Mouse (Mus musculus) heart, postnatal 14 days (tissue): ENCODE results near the gene Spata31d1d. TPM values are rescaled to one million over a fixed set of nuclear protein-coding genes. Genes with fewer than 3 reads are reported as not detected.
"Not testable (repeated sequence)": the region's sequence is repeated elsewhere in the genome, so short reads cannot be mapped to it uniquely, and the experiment has no call there.

Source experiments
- DNase-seq, 2 experiments: peaks; one replicate each; pipeline ENCODE4 v3.0.0; 2021 to 2022
- intact Hi-C: fragments of 180-260 bp; cut with DNase I; formaldehyde crosslinking; loops from one replicate; pipeline ENCODE4 v1.15.1; 2025
- long read RNA-seq, 2 experiments: library from polyadenylated mRNA; stranded (forward); transcript quantifications; one replicate each; pipeline ENCODE4 v2.0.0; 2021
- total RNA-seq, 2 experiments: library from RNA; stranded (reverse); gene quantifications; 2 replicates each; pipeline ENCODE4 v1.2.3; 2021

Spata31d1d gene
- total RNA-seq = not detected
- long read RNA-seq, experiment 1 = 0 reads
- long read RNA-seq, experiment 2 = 0 reads

DNA sequence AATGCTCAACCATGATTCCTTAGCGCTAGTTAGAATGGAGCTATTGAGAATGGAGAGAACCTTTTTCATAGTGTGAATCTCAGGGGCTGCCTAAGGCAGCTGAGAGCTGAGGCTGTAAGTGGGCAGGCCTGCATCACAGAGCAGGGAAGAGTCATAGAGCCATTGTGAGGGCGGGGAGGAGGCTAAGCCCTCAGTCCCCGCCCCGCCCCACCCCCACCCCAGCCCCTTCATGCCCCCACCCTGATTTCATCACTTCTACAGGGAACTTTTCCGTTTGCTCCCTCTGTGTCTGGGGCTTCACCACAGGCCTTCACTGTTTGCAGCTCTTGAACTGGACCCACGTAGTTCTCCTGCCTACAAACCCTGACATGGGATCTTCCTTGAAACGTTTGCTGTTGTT lies at the start of gene Spata31d1d:
Gene Spata31d1d, minus strand, starts transcription at position 101 of the 400 bp plus-strand sequence.
- intact Hi-C loops = no loop called here
- no peak for DNase-seq

DNA sequence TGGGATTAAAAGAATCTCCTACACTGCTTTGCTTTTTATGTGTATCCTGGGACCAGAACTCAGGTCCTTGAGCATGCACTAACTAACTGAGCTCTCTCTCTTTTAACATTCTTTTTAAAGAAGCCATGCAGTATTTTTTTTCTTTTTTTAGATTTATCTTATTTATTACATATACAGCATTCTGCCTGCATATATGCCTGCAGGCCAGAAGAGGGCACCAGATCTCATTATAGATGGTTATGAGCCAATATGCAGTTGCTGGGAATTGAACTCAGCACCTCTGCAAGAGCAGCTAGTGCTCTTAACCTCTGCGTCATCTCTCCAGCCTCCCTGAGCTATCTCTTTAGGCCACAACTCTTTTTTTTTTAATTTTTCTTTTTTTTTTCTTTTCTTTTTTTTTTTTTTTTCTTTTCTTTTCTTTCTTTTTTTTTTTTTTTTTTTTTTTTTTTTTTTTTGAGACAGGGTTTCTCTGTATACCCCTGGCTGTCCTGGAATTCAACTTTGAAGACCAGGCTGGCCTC lies 48.3 kb upstream of the Spata31d1d start:
- DNase-seq, intact Hi-C loops: not testable (repeated sequence)

DNA sequence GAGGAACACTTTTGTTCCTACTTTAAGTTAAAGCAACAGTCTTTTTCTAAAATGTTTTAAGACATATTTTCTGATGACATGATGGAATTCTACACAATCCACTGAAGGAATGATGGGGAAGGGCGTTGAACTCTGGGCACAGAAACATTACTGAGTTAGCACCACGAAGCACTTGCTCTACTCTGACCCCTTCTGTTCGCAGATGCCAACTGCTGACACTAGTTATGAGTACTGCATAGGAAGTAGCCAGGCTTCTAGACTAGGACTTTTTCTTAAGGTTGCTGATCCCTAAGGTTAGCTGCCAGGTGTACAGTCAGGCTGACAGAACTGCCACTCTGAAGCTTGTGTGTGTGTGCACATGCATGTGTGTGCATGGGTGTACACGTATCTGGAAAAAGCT lies 47.7 kb upstream of the Spata31d1d start:
- no peak for DNase-seq
- intact Hi-C loops = no loop called here

DNA sequence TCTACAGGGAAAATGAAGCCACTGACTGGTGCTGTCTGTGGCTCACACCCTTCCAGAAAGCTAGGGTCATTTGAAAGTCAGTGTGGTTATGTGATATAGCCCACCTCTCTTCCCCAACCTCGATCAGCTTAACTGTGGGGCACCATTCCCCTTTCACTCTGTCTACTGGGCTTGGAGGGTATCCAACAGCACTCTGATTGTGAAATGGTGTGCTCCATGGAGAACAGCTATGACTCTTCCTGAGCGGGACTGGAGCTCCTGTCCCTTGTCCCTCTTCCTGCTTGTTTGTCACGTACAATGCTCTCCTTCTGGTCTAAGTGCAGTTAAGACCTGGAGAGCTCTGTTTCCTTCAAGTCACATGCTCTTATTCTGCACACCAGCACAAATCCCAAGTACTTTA lies 43.6 kb upstream of the Spata31d1d start:
- intact Hi-C loops = no loop called here
- no peak for DNase-seq

DNA sequence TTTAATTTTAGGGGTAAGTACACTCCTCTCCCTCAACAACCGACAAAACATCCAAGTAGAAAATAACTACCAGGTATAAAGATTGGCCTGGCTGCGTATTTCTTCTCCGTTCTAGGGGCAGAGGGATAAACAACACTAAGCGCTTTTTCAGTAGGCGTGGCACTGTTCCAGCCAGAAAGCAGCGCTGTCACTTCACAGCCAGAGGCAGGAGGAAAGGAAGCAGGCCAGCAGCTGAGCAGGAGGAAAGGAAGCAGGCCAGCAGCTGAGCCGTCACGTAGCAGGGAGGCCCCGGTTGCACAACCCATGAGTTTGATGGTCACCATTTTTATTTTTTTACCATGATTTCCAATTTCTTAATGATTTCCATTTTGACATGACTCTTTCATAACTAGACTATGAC lies 39.7 kb upstream of the Spata31d1d start:
- peak; percentile 84 to 87 for DNase-seq
- intact Hi-C loops = no loop called here

DNA sequence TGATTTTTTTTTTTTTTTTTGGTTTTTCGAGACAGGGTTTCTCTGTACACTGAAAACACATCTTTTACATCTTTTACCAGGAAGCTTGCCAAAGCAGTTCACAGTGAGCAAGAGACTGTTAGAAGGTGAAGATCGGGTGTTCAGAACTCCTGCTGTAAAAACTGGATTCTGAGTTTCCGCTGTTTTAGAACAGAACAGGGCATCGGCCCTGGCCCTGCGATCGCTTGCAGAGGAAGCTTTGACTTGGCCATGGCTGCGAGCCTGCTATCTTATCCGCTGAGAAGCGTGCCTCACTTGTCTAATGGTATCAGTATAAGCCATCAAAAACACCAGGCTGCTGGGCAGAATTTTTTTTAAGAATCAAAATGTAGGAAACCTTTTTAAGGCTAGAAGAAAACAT lies 39.3 kb upstream of the Spata31d1d start:
- DNase-seq = peak in 1 of 2 experiments; percentile 15
- intact Hi-C loops = no loop called here

DNA sequence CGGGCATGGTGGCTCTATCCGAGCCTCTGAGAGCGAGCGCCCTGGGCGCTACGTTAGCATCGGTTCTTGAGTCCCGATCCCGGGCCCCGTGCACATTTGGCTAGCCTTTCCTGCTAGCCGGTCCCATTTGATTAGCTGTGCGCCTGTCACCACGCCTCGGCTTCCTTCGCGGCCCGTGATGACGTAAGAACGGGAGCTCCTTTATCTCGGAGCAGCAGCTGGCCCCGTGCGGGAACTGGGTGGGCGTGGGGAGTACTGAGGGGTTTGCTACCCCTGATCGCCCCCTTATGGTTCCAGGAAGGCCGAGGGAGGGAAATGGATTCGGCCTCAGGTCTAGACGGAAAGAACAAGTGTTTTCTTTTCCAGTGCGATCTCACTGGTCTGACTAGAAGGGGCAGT lies 38.6 kb upstream of the Spata31d1d start:
- DNase-seq = peak; percentile 80 to 84
- intact Hi-C loops = no loop called here

DNA sequence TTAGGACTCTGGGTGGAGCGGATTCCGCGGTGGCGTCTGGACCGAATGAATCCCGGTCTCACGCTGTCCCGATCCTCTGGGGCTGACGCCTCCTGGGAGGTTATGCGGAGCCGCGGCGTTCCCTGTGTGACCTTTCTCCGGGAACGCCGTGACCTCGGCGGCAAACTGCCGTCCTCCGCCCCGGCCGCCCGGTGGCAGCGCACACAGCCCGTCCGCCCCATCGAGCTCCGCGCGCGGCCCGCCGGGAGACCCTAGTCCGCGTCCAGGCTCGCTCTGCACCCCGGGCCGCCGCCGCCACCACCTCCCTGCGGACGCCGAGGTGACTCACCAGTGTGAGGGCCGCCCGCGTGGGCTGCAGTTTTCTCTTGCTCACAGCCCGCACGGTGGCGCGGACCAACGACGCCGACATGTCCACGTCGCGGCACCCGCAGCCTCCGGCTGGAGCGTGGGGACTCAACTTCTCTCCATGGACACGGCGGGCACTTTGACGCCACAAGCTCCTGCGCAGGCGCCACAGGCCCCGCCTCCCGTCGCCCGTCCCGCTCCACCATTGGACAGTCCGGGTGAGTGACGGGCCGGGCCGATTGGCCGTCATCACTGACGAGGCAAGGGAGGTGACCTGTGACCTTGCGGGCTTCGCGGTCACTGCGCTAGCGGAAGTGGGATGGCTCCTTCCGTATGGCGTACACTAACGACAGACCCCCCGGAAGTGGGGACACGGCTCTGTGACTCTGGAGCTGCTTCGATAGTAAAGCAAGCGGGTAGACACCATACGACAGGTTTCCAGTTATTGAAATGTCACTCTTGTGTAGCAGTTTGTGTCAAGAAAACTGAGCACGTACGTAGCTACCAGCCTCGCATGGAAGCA lies 38.0 kb upstream of the Spata31d1d start, which contains the start of gene Isca1:
Gene Isca1, minus strand, starts transcription at position 515 of the 868 bp plus-strand sequence.
- intact Hi-C loops = no loop called here

DNA sequence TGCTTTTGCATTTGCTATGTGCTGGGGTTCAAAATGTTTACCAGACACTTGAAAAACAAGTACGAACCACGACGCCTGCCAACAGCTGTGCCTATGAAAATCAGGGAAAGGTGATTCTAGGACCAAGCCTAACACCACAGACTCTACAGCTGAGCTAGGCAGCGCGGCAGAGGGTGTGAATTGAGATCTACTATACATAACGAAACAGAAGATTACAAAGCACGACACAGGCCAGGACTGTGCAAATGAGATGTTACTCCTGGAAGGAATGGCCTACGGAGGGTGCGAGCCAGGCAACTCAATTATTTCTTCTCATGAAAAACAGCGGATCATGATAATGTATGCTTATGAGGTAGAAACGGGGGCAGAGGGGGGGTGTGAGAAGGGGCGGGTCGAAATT lies 37.0 kb upstream of the Spata31d1d start:
- peak in 1 of 2 experiments; percentile 13 for DNase-seq
- intact Hi-C loops = no loop called here

More for the DNA sequence above, 38.0 kb upstream of the Spata31d1d start, which contains the start of gene Isca1:
- peak; percentile 99 to 100 for DNase-seq

DNA sequence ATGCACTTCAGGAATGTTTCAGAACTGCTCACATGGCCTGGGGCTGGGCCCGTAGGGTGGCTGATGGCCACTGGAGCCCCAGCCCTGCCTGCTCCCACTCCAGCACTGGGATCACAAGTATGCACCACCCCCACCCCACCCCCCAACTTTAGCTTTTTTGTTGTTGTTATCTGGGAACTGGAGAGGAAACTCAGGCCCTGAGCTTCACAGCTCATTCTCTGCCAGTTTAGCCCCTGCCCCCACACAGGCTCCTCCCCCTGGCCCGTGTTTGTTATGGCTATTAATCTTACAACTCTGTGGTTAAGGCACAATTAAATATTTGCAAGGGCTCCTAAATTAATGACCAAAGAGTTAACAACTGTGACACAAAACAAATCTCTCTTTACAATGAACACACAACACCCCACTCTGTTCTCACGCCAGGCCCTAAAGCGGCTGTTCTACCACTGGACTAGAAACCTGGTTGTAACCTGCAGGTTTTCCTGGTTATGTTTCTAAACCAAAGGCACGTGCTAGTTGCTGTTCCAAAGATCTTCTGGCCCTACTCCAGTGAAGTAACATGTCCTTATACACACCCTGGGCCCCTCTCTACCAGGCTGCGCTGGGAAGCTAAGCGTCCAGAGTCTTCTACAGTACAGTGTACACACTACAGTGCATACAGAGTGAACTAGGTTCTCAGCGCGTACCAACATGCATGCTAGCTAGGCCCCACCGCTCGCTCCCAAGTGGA lies 35.4 kb upstream of the Spata31d1d start:
- DNase-seq = peak in 1 of 2 experiments; percentile 23
- intact Hi-C loops = no loop called here

DNA sequence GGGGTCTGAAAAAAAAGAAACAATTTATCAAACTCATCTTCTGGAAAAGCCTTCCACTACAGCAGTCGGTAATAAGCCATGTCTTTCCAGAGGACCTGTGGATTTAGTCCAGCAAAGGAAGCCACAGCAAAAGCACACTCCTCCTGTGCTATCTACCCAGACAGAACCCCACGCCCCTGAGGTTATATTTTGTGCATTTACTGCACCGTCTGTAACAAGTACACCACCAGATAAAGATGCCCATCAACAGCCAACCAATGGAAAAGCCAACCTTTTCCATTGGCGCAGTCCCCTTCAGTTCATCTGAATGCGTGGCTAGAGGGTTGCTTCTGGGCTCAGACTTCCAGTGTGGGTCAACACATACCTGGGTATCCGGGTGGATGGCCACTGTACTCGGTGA lies 31.2 kb upstream of the Spata31d1d start:
- intact Hi-C loops = no loop called here
- no peak for DNase-seq

DNA sequence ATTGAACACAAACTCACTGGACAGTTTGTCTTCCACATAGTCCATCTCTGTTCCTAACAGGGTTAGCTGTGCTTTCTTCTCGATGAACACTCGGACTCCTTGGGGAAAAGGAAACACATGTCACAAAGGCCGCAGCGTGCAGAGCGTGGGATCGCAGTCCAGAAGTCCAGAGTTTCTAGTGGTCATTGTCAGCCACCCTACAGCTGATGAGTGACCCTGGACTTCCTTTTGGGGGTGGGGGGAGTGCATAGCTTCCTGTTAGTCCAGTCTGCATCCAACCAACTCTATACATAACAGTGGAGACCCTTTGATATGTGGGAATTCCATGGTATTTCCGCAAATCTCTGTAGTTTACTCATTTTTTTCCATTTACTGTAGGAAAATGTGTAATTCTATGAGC lies 25.4 kb upstream of the Spata31d1d start:
- no peak for DNase-seq
- intact Hi-C loops = no loop called here

DNA sequence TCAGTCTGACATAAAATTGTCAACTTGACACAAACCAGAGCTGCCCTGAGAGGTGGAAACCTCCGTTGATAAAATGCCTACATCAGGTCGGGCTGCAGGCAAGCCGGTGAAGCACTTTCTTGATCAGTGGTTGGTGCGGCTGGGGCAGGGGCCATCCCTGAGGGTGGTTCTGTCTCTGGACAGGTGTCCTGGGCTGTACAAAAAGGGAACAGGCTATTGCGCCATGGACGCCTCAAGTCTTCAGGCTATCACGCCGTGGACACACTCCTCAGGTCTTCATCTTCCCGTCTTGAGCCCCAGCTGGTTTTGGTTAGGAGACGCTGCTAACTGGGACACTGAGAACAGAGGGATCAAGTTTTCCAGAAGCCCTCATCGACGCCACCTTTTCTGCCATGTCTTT lies 18.8 kb upstream of the Spata31d1d start:
- intact Hi-C loops = no loop called here
- no peak for DNase-seq

DNA sequence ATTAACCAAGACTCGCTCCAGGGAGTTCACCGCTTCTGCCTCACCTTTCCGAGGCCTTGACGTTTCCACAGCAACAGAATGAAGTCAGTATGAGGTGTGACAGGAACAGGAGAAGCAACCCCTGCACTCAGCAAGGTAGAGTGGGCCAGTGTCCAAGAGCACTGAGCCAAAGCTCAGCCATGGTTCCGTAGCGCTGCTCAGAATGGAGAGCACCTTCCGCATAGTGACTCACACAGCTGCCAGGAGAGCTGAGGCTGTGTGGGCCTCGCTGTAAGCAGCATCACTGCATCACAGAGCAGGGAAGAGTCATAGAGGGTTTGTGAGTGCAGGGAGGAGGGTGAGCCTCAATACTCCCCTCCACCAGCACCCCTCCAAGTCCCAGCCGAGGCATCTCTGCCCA lies 15.2 kb upstream of the Spata31d1d start, which contains the start of gene 1700014D04Rik:
Gene 1700014D04Rik, minus strand, starts transcription at position 42 of the 400 bp plus-strand sequence.
- DNase-seq = no peak
- intact Hi-C loops = no loop called here

DNA sequence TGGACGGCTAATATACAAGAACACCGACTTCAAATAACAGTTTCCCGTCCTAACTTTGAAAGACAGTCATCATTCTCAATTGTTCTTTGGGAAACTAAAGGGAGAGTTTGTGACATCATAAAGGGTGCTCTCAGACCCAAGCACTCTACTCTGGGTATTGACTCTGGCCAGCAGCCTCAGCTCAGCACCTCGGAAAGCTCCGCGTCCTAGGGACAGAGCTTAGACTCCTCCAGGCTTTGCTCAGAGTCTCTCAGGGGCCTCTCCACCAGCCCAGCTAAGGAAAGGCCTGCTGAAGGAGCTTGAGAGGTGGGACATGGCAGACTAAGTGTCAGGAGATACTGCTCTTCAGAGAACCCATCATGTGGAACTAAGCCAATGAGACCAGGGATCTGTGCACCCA lies 14.6 kb upstream of the Spata31d1d start:
- intact Hi-C loops = no loop called here
- DNase-seq = no peak

DNA sequence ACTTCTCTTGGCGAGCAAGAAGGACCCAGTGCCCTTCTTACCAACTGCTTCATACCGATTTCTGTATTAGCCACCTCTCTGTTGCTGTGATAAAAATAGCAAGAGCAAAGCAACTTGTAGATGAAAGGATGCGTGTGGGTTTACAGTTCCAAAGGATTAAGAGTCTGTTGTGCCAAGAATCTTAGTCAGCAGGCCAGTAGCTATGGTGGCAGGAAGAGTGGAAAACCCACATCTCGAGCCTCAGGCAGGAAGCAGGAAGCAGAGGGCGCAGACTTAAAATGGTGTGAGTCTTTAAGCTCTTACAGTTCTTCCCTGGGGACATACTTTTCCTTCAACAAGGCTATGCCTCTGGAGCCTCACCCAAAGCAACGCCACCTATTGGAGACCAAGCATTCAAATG lies 13.9 kb upstream of the Spata31d1d start:
- no peak for DNase-seq
- intact Hi-C loops = no loop called here

DNA sequence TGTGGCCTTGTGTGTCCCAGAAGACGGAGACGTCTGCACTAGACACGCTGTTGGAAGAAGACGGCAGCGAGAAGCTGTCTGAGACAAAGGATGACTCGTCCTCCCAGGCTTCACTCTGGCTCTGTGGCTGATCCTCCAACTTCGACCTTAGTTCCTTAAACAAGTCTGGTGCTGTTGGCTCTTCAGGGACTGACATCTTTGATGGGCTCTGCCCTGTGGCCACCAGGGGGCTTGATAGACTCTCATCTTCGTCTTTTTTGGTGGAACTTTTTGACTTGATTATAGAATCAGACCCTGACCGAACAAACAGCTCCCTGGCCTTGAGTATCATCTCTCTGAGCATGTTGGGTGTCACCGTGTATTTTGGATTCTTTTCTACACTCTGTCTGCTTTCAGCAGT lies 10.1 kb upstream of the Spata31d1d start:
- peak; percentile 21 to 44 for DNase-seq
- intact Hi-C loops = no loop called here

DNA sequence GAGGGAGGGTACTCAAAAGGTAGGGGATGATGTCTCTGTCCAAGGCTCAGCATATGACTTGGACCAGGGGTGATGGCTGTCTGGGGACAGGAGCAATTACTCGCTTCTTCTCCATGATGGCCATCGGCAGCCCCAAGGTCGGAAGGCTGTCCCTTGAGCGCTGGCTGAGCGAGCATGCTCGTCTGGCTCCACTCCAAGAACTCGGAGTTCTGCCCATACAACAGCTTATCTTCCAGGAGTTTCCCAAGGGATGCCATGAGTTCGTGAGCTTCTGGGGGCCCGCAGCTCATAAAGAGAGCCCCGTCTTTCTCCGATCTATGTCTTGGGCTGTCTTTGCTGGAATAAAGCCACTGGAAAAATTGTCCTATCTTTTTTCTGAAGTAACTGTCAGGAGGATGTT lies 9.5 kb upstream of the Spata31d1d start:
- peak; percentile 61 for DNase-seq
- intact Hi-C loops = no loop called here

DNA sequence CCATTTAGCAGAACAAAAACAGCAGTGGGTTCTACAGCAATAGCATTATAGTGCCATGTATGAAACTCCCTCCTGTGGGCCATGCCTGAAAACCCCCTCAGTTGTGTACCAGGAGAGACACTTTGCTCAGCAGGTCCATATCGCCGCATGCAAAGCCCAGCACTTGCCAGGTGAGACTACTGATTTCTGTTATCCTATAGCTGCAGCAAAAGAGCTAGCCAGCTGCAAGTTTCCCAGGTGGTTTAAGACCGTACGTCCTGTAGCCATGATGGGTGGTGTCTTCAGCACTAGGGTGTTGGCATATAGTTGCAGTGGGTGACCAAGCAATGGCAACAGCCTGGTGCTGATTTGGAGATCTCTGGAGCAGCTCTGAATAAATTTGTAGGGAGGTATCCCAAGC lies 7.8 kb upstream of the Spata31d1d start:
- intact Hi-C loops = no loop called here
- no peak for DNase-seq

DNA sequence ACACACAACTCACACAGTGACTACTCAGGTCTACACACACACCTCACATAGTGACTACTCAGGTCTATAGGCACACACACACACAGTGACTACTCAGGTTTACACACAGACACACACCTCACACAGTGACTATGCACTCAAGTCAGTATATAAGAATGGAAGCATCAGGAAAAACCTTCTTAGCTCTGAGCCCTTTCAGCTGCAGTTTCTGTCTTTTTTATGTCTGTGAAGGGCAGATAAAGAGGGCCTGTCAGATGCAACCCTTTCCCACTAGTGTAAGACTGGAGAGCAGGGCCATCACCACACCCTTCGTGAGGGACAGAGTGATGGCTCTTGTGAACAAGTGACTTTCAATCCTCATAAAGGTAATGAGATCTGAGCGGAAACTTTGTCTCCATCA lies 6.9 kb upstream of the Spata31d1d start:
- intact Hi-C loops = no loop called here
- DNase-seq = no peak

DNA sequence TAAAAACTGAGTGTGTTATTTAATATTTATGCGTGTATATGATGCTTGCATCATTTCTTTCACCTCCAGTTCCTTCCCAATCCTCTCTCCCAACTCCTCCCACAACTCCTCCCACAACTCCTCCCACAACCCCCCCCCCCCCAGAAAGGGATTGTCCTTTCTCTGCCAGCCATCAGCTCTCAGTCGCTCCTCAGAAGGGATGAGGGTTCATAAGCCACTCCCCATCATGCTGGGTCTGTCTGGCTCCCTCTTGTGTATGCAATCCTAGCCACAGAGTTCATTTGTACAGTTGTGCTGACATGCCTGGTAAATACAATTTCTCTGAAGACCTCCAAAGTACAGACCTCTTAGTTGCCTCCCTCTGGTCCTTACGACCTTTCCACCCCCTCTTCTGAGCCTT lies 3.6 kb upstream of the Spata31d1d start:
- intact Hi-C loops = no loop called here
- no peak for DNase-seq
